Mouse (Mus musculus): ENCODE results near the gene Coq2. TPM values are rescaled to one million over a fixed set of nuclear protein-coding genes. Genes with fewer than 3 reads are reported as not detected.

Coq2 gene
- polyA plus RNA-seq, 1 experiment from 2014 or later, result 67.9 TPM

GRCm38 (mm10) chr5:100672403-100672802 is 2.5 kb downstream of the Coq2 start:
- Histone ChIP-seq H3K4me2 (replicated peaks; ENCODE audit: low read depth, low read length) (peak overlapping the region; percentile 71; the same call in 1 of the 2 replicates), H3K4me1 (ENCODE audit: control insufficient read depth, insufficient read depth, low read length) (peaks cover 13% of the 10 kb centered on the region; the same call in 1 of the 2 replicates), H3K9ac (replicated peaks; ENCODE audit: low read depth, low read length) (no peak overlapping the region), H3K9me3 (ENCODE audit: control insufficient read depth, low read depth, low read length) (no peaks in the 10 kb centered on the region), H3K27ac (ENCODE audit: low read length) (no peak overlapping the region), H3K27me3 (ENCODE audit: control insufficient read depth, insufficient read depth, low read length) (no peaks in the 10 kb centered on the region), H3K4me3 (ENCODE audit: low read depth, low read length) (no peak overlapping the region), H3K36me3 (ENCODE audit: control insufficient read depth, insufficient read depth, low read length) (peaks cover 10% of the 10 kb centered on the region; the same call in 1 of the 2 replicates)
- no peak for ATAC-seq (ENCODE audit: insufficient number of reproducible peaks, insufficient read depth, low FRiP score, low read depth)
- 69% methylated on average over 4 of the region's 4 CpGs for WGBS

DNA sequence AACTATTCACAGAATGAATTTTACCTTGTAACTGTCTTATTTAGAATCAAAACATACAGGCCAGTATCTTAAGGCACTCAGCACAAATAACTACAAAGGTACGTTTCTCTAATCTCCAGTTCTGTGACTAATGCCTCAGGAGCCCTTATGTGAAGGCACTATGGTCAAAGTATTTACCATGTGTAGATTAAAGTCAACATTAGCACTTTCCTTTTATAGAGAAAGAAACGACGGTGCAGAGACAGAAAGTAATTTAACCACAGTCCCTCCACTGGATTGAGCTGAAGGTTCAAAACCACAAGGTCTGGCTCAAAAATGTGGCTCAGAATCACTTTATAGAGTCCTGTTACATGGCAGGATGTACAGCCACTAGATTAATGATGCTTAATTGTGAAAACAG is 3.0 kb downstream of the Coq2 start:
- Histone ChIP-seq H3K4me3 (ENCODE audit: low read depth, low read length) (no peak overlapping the region), H3K4me2 (replicated peaks; ENCODE audit: low read depth, low read length) (0 out of 2 replicates have a peak overlapping the region, but pooled peaks have one; percentile 71), H3K9me3 (ENCODE audit: control insufficient read depth, low read depth, low read length) (no peaks in the 10 kb centered on the region), H3K36me3 (ENCODE audit: control insufficient read depth, insufficient read depth, low read length) (peaks cover 10% of the 10 kb centered on the region; the same call in 1 of the 2 replicates), H3K27me3 (ENCODE audit: control insufficient read depth, insufficient read depth, low read length) (no peaks in the 10 kb centered on the region), H3K9ac (replicated peaks; ENCODE audit: low read depth, low read length) (no peak overlapping the region), H3K4me1 (ENCODE audit: control insufficient read depth, insufficient read depth, low read length) (peaks cover 13% of the 10 kb centered on the region; the same call in 1 of the 2 replicates), H3K27ac (ENCODE audit: low read length) (no peak overlapping the region)
- 62% methylated on average over 3 of the region's 3 CpGs for WGBS
- ATAC-seq (ENCODE audit: insufficient number of reproducible peaks, insufficient read depth, low FRiP score, low read depth), result no peak

DNA sequence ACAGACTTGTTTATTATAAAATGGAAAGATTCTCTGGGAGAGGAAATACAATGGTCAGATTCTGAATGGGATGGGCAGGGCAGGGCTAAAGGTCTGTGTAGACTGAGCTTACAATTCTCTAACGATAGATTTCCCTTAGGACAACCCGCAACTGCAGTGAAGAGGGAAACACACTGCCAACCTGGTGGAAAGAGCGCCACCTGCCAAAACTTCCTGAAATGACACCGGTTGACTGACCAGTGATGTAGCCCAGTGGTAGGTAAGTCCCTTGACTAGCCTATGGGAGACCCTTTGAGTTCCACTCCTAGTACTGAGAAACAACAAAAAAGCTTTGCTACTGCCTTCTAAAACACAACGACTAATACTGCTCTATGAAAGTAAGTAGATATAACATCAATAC is 3.5 kb downstream of the Coq2 start:
- peaks cover 12% of the 10 kb centered on the region; the same call in 1 of the 2 replicates for H3K36me3 ChIP-seq (ENCODE audit: control insufficient read depth, insufficient read depth, low read length)
- 26% methylated on average over 5 of the region's 5 CpGs for WGBS
- no peak for ATAC-seq (ENCODE audit: insufficient number of reproducible peaks, insufficient read depth, low FRiP score, low read depth)
- H3K4me2 ChIP-seq (replicated peaks; ENCODE audit: low read depth, low read length), result no peak overlapping the region
- H3K9ac ChIP-seq (replicated peaks; ENCODE audit: low read depth, low read length), result no peak overlapping the region
- no peak overlapping the region for H3K27ac ChIP-seq (ENCODE audit: low read length)
- H3K4me1 ChIP-seq (ENCODE audit: control insufficient read depth, insufficient read depth, low read length), result peaks cover 13% of the 10 kb centered on the region; the same call in 1 of the 2 replicates
- no peak overlapping the region for H3K4me3 ChIP-seq (ENCODE audit: low read depth, low read length)
- H3K27me3 ChIP-seq (ENCODE audit: control insufficient read depth, insufficient read depth, low read length), result no peaks in the 10 kb centered on the region
- H3K9me3 ChIP-seq (ENCODE audit: control insufficient read depth, low read depth, low read length), result no peaks in the 10 kb centered on the region

- peaks cover 31% of the 10 kb centered on the region for H3K36me3 ChIP-seq (ENCODE audit: control insufficient read depth, insufficient read depth, low read length)
- ATAC-seq (ENCODE audit: insufficient number of reproducible peaks, insufficient read depth, low FRiP score, low read depth), result no peak
- H3K4me3 ChIP-seq (ENCODE audit: low read depth, low read length), result no peak overlapping the region
- H3K4me1 ChIP-seq (ENCODE audit: control insufficient read depth, insufficient read depth, low read length), result no peaks in the 10 kb centered on the region
- H3K9me3 ChIP-seq (ENCODE audit: control insufficient read depth, low read depth, low read length), result no peaks in the 10 kb centered on the region
- no peak overlapping the region for H3K4me2 ChIP-seq (replicated peaks; ENCODE audit: low read depth, low read length)
- 88% methylated on average over 1 of the region's 1 CpGs for WGBS
- H3K27ac ChIP-seq (ENCODE audit: low read length), result no peak overlapping the region
- H3K9ac ChIP-seq (replicated peaks; ENCODE audit: low read depth, low read length), result no peak overlapping the region
- no peaks in the 10 kb centered on the region for H3K27me3 ChIP-seq (ENCODE audit: control insufficient read depth, insufficient read depth, low read length)
Measured at GRCm38 (mm10) chr5:100666965-100667364, 8.0 kb downstream of the Coq2 start.

- Histone ChIP-seq H3K36me3 (ENCODE audit: control insufficient read depth, insufficient read depth, low read length) (peaks cover 37% of the 10 kb centered on the region), H3K9ac (replicated peaks; ENCODE audit: low read depth, low read length) (no peak overlapping the region), H3K4me2 (replicated peaks; ENCODE audit: low read depth, low read length) (no peak overlapping the region), H3K27me3 (ENCODE audit: control insufficient read depth, insufficient read depth, low read length) (no peaks in the 10 kb centered on the region), H3K27ac (ENCODE audit: low read length) (no peak overlapping the region), H3K9me3 (ENCODE audit: control insufficient read depth, low read depth, low read length) (no peaks in the 10 kb centered on the region), H3K4me3 (ENCODE audit: low read depth, low read length) (no peak overlapping the region), H3K4me1 (ENCODE audit: control insufficient read depth, insufficient read depth, low read length) (no peaks in the 10 kb centered on the region)
- WGBS, result 46% methylated on average over 5 of the region's 5 CpGs
- peak; percentile 53; the same call in 1 of the 2 replicates for ATAC-seq (ENCODE audit: insufficient number of reproducible peaks, insufficient read depth, low FRiP score, low read depth)
Measured at GRCm38 (mm10) chr5:100663854-100664253, 11.1 kb downstream of the Coq2 start.

- Histone ChIP-seq H3K27me3 (ENCODE audit: control insufficient read depth, insufficient read depth, low read length) (no peaks in the 10 kb centered on the region), H3K36me3 (ENCODE audit: control insufficient read depth, insufficient read depth, low read length) (peaks cover 41% of the 10 kb centered on the region), H3K9me3 (ENCODE audit: control insufficient read depth, low read depth, low read length) (no peaks in the 10 kb centered on the region), H3K9ac (replicated peaks; ENCODE audit: low read depth, low read length) (no peak overlapping the region), H3K4me2 (replicated peaks; ENCODE audit: low read depth, low read length) (no peak overlapping the region), H3K4me1 (ENCODE audit: control insufficient read depth, insufficient read depth, low read length) (no peaks in the 10 kb centered on the region), H3K27ac (ENCODE audit: low read length) (no peak overlapping the region), H3K4me3 (ENCODE audit: low read depth, low read length) (no peak overlapping the region)
- WGBS, result 92% methylated on average over 6 of the region's 6 CpGs
- no peak for ATAC-seq (ENCODE audit: insufficient number of reproducible peaks, insufficient read depth, low FRiP score, low read depth)
Measured at GRCm38 (mm10) chr5:100663011-100663410, 11.9 kb downstream of the Coq2 start.

DNA sequence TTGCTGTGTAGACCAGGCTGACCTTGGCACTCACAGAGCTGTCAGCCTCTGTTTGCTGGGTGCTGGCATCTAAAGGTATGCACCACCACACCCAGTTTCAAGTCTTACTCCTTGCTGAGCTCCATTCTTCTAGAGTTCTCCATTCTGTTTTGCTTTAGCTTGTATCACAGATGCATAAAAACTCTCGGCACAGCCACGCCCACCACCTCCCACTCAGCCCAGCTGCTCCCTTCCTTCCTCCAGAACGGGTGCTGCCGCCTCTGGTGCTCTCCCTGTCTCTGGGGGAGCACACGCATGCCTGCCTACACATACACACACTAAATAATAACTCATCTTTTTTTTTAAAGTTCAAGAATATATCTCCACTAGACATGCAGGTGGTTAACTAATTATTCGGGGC is 16.5 kb downstream of the Coq2 start:
- ATAC-seq (ENCODE audit: insufficient number of reproducible peaks, insufficient read depth, low FRiP score, low read depth), result no peak
- Histone ChIP-seq H3K9me3 (ENCODE audit: control insufficient read depth, low read depth, low read length) (no peaks in the 10 kb centered on the region), H3K9ac (replicated peaks; ENCODE audit: low read depth, low read length) (no peak overlapping the region), H3K4me3 (ENCODE audit: low read depth, low read length) (no peak overlapping the region), H3K27me3 (ENCODE audit: control insufficient read depth, insufficient read depth, low read length) (no peaks in the 10 kb centered on the region), H3K27ac (ENCODE audit: low read length) (no peak overlapping the region), H3K36me3 (ENCODE audit: control insufficient read depth, insufficient read depth, low read length) (peaks cover 61% of the 10 kb centered on the region), H3K4me2 (replicated peaks; ENCODE audit: low read depth, low read length) (no peak overlapping the region), H3K4me1 (ENCODE audit: control insufficient read depth, insufficient read depth, low read length) (no peaks in the 10 kb centered on the region)
- WGBS, result 78% methylated on average over 6 of the region's 6 CpGs

GRCm38 (mm10) chr5:100656352-100656751 is 18.6 kb downstream of the Coq2 start:
- no peak overlapping the region for H3K27ac ChIP-seq (ENCODE audit: low read length)
- WGBS, result 86% methylated on average over 6 of the region's 6 CpGs
- no peak overlapping the region for H3K9ac ChIP-seq (replicated peaks; ENCODE audit: low read depth, low read length)
- no peak for ATAC-seq (ENCODE audit: insufficient number of reproducible peaks, insufficient read depth, low FRiP score, low read depth)
- H3K36me3 ChIP-seq (ENCODE audit: control insufficient read depth, insufficient read depth, low read length), result peaks cover 43% of the 10 kb centered on the region
- no peaks in the 10 kb centered on the region for H3K27me3 ChIP-seq (ENCODE audit: control insufficient read depth, insufficient read depth, low read length)
- no peak overlapping the region for H3K4me2 ChIP-seq (replicated peaks; ENCODE audit: low read depth, low read length)
- H3K9me3 ChIP-seq (ENCODE audit: control insufficient read depth, low read depth, low read length), result no peaks in the 10 kb centered on the region
- H3K4me1 ChIP-seq (ENCODE audit: control insufficient read depth, insufficient read depth, low read length), result no peaks in the 10 kb centered on the region
- no peak overlapping the region for H3K4me3 ChIP-seq (ENCODE audit: low read depth, low read length)

DNA sequence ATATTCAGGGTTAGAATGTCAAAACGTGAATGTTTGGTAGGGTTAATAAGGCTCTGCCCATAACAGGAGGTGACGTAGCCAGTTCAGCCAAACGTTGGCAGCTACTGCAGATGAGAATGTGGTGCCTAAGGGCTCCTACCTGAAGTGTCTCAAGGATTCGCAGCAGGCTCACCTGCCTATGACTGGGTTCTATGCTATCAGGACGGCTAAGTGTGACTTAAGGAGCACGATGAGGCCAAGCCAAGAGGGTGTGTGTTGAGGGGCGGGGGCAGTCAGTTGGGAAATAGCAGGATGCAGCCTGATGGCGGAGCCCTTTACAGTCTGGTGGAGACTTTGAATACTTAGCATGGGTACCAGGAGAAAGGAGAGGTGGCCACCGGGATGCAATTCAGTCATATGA is 22.6 kb downstream of the Coq2 start:
- Histone ChIP-seq H3K4me3 (ENCODE audit: low read depth, low read length) (no peak overlapping the region), H3K9ac (replicated peaks; ENCODE audit: low read depth, low read length) (no peak overlapping the region), H3K4me2 (replicated peaks; ENCODE audit: low read depth, low read length) (no peak overlapping the region), H3K36me3 (ENCODE audit: control insufficient read depth, insufficient read depth, low read length) (peaks cover 23% of the 10 kb centered on the region), H3K27ac (ENCODE audit: low read length) (no peak overlapping the region), H3K27me3 (ENCODE audit: control insufficient read depth, insufficient read depth, low read length) (no peaks in the 10 kb centered on the region), H3K4me1 (ENCODE audit: control insufficient read depth, insufficient read depth, low read length) (0 out of 2 replicates have a peak, but pooled peaks cover 9% of the 10 kb centered on the region), H3K9me3 (ENCODE audit: control insufficient read depth, low read depth, low read length) (no peaks in the 10 kb centered on the region)
- WGBS, result 79% methylated on average over 9 of the region's 9 CpGs
- ATAC-seq (ENCODE audit: insufficient number of reproducible peaks, insufficient read depth, low FRiP score, low read depth), result no peak

Measured in stomach, embryonic 14.5 days (tissue).